Mouse (Mus musculus) heart, adult 2 months (tissue): ENCODE data around the gene Isca1. TPM values are rescaled to one million over a fixed set of nuclear protein-coding genes. Genes with fewer than 3 reads are reported as not detected.

Experiments used
- DNase-seq, 2 experiments: peaks; one replicate each; pipeline ENCODE4 v3.0.0; 2021
- H3K27ac ChIP-seq: fragments of 200-600 bp; 2 replicates; pipeline ENCODE4 v1.8.1; 2022
- H3K27me3 ChIP-seq: fragments of 200-500 bp; 2 replicates; pipeline ENCODE4 v1.6.1; 2012; ENCODE audit warnings: mild to moderate bottlenecking, low read length, inconsistent platforms, mixed read lengths; ENCODE audit not compliant: control insufficient read depth, insufficient read depth
- H3K36me3 ChIP-seq: fragments of 200-500 bp; 2 replicates; pipeline ENCODE4 v1.6.1; 2012; ENCODE audit warnings: low read length, inconsistent platforms; ENCODE audit not compliant: control insufficient read depth, insufficient read depth
- H3K4me1 ChIP-seq: fragments of 200-500 bp; 2 replicates; pipeline ENCODE4 v1.6.1; 2011; ENCODE audit warnings: low read length; ENCODE audit not compliant: control insufficient read depth, insufficient read depth
- H3K4me3 ChIP-seq: fragments of 200-600 bp; 2 replicates; pipeline ENCODE4 v1.8.1; 2022
- H3K79me2 ChIP-seq: fragments of 200-500 bp; replicated peaks from 2 replicates; pipeline ENCODE4 v1.6.1; 2012; ENCODE audit warnings: mild to moderate bottlenecking, inconsistent platforms, low read length, moderate library complexity, mixed read lengths; ENCODE audit not compliant: control insufficient read depth, insufficient read depth
- H3K9ac ChIP-seq: fragments of 200-500 bp; 2 replicates; pipeline ENCODE4 v1.6.1; 2012; ENCODE audit warnings: low read depth, mild to moderate bottlenecking, control low read depth, inconsistent platforms, low read length, mixed read lengths
- CTCF ChIP-seq: fragments of 200-600 bp; IDR thresholded peaks from 2 replicates; pipeline ENCODE4 v1.8.1; 2022; ENCODE audit warnings: antibody characterized with exemption, mild to moderate bottlenecking, moderate library complexity
- EP300 ChIP-seq: fragments of 200-500 bp; IDR thresholded peaks from 2 replicates; pipeline ENCODE4 v1.6.1; 2011; ENCODE audit warnings: low read depth, low read length, control low read depth; ENCODE audit not compliant: insufficient read depth
- POLR2A ChIP-seq: fragments of 200-500 bp; IDR thresholded peaks from 2 replicates; pipeline ENCODE4 v1.6.1; 2011; ENCODE audit warnings: mild to moderate bottlenecking, low read depth, low read length, control low read depth; ENCODE audit not compliant: insufficient read depth
- WGBS: fragments of 180-500 bp; shearing (Covaris S2); methylation state at CpG from one replicate; pipeline ENCODE4 v1.1.7; 2018; 5-methylcytosine and 5-hydroxymethylcytosine counted together
- intact Hi-C: fragments of 180-260 bp; cut with DNase I; formaldehyde crosslinking; loops from one replicate; pipeline ENCODE4 v1.15.1; 2025
- long read RNA-seq: library from polyadenylated mRNA; stranded (forward); transcript quantifications from one replicate; pipeline ENCODE4 v2.0.0, GENCODE M21; 2021
- polyA plus RNA-seq: library from polyadenylated mRNA; depleted of rRNA; stranded (reverse); fragments of >200 nt; gene quantifications from 2 replicates; pipeline ENCODE4 v1.2.3, GENCODE M21; 2012; rRNA removed
- total RNA-seq, 2 experiments: library from RNA; stranded (reverse); gene quantifications; 2 replicates each; pipeline ENCODE4 v1.2.3; 2021

The Isca1 gene
- total RNA-seq = 100 to 1,000 TPM; 233 to 239 TPM
- polyA plus RNA-seq = 326 and 509 TPM in 2 replicates
- long read RNA-seq, transcript Isca1-205 (1 exons, 3,280 nt) = minor isoform, 6 of 412 reads
- long read RNA-seq, transcript Isca1-201 (4 exons, 1,942 nt) = major isoform, 397 of 412 reads
- long read RNA-seq, partial matches to known transcripts = 6 of 412 reads
- long read RNA-seq, other reads (novel, unspliced or antisense) = 1 of 412 reads

GRCm38 (mm10) chr13:59769296-59770163, at the start of gene Isca1:
Isca1 (minus strand) TSS chr13:59769810.
- peaks cover 8% of the 10 kb centered on the region for H3K79me2 ChIP-seq
- peak within 1 kb of the TSS; percentile 89 for H3K9ac ChIP-seq
- H3K27ac ChIP-seq = peak within 1 kb of the TSS; percentile 100
- DNase-seq = peak; percentile 99 to 100
- H3K4me3 ChIP-seq = peak within 1 kb of the TSS; percentile 69
- under 1% methylated on average over 91 of the region's 91 CpGs for WGBS
- TF ChIP-seq CTCF = peak; percentile 37
- peak; percentile 83 for TF ChIP-seq POLR2A
- peak; percentile 81; the same call in 1 of the 2 replicates for TF ChIP-seq EP300
- no peaks in the 10 kb centered on the region for H3K27me3 ChIP-seq
- peaks cover 23% of the 10 kb centered on the region for H3K4me1 ChIP-seq
- peaks cover 24% of the 10 kb centered on the region for H3K36me3 ChIP-seq
- intact Hi-C loops = loop anchor here (2.0 kb wide), 1 partner anchor 53 kb away; the partner anchor contains the start of gene Tut7

GRCm38 (mm10) chr13:59817352-59817751, 47.7 kb upstream of the Isca1 start:
- Histone ChIP-seq H3K4me1 (peaks cover 13% of the 10 kb centered on the region), H3K27ac (no peak overlapping the region), H3K9ac (no peak overlapping the region), H3K4me3 (no peak overlapping the region), H3K27me3 (no peaks in the 10 kb centered on the region), H3K79me2 (peaks cover 7% of the 10 kb centered on the region), H3K36me3 (peaks cover 38% of the 10 kb centered on the region)
- TF ChIP-seq EP300 = no peak
- TF ChIP-seq CTCF = no peak
- TF ChIP-seq POLR2A = no peak
- intact Hi-C loops = no loop called here
- DNase-seq = no peak
- 79% methylated on average over 4 of the region's 4 CpGs for WGBS

GRCm38 (mm10) chr13:59814109-59814591, 44.5 kb upstream of the Isca1 start:
- no peak for DNase-seq
- Histone ChIP-seq H3K4me1 (peaks cover 8% of the 10 kb centered on the region), H3K36me3 (peaks cover 27% of the 10 kb centered on the region), H3K27ac (no peak overlapping the region), H3K4me3 (no peak overlapping the region), H3K79me2 (peaks cover 5% of the 10 kb centered on the region), H3K9ac (no peak overlapping the region), H3K27me3 (no peaks in the 10 kb centered on the region)
- TF ChIP-seq EP300 (no peak), POLR2A (no peak), CTCF (no peak)
- intact Hi-C loops = no loop called here
- WGBS = 51% methylated on average over 6 of the region's 6 CpGs

- H3K4me3 ChIP-seq = no peak overlapping the region
- whole genome bisulfite sequencing = 92% methylated on average over 3 of the region's 3 CpGs
- H3K9ac ChIP-seq = no peak overlapping the region
- intact Hi-C loops = no loop called here
- H3K27me3 ChIP-seq = no peaks in the 10 kb centered on the region
- DNase-seq = no peak
- no peaks in the 10 kb centered on the region for H3K4me1 ChIP-seq
- peaks cover 14% of the 10 kb centered on the region for H3K36me3 ChIP-seq
- H3K27ac ChIP-seq = no peak overlapping the region
- H3K79me2 ChIP-seq = no peaks in the 10 kb centered on the region
- TF ChIP-seq EP300 (no peak), POLR2A (no peak), CTCF (no peak)
These were observed 42.0 kb upstream of the Isca1 start for GRCm38 (mm10) chr13:59811581-59811980.

- Histone ChIP-seq H3K79me2 (peaks cover 2% of the 10 kb centered on the region; the same call in 1 of the 2 replicates), H3K4me1 (no peaks in the 10 kb centered on the region), H3K36me3 (no peaks in the 10 kb centered on the region; the same call in none of the 2 replicates), H3K4me3 (no peak overlapping the region), H3K9ac (no peak overlapping the region), H3K27ac (no peak overlapping the region), H3K27me3 (no peaks in the 10 kb centered on the region)
- 89% methylated on average over 6 of the region's 6 CpGs for WGBS
- DNase-seq = peak in 1 of 2 experiments; percentile 17
- intact Hi-C loops = no loop called here
- TF ChIP-seq POLR2A (no peak), CTCF (no peak), EP300 (no peak)
These were observed 31.4 kb upstream of the Isca1 start for GRCm38 (mm10) chr13:59801000-59801399.

GRCm38 (mm10) chr13:59800077-59800476, 30.5 kb upstream of the Isca1 start:
- DNase-seq = no peak
- H3K27ac ChIP-seq = no peak overlapping the region
- intact Hi-C loops = no loop called here
- no peak for TF ChIP-seq EP300
- TF ChIP-seq POLR2A = no peak
- no peak for TF ChIP-seq CTCF
- H3K4me1 ChIP-seq = no peaks in the 10 kb centered on the region
- no peak overlapping the region for H3K4me3 ChIP-seq
- H3K36me3 ChIP-seq = no peaks in the 10 kb centered on the region; the same call in none of the 2 replicates
- H3K27me3 ChIP-seq = no peaks in the 10 kb centered on the region
- 40% methylated on average over 2 of the region's 2 CpGs for WGBS
- peaks cover 2% of the 10 kb centered on the region; the same call in 1 of the 2 replicates for H3K79me2 ChIP-seq
- no peak overlapping the region for H3K9ac ChIP-seq
